Mouse (Mus musculus) limb, embryonic 13.5 days (tissue): ENCODE measurements around the gene Mief2. TPM values are rescaled to one million over a fixed set of nuclear protein-coding genes. Genes with fewer than 3 reads are reported as not detected.

ENCODE experiments used
- ATAC-seq: fragments of 200-750 bp; cut with Nextera tagmentation; 2 replicates; pipeline ENCODE4 v1.8.0; 2017; ENCODE audit warnings: low read depth, moderate number of reproducible peaks, moderate TSS enrichment; ENCODE audit not compliant: low FRiP score
- H3K27ac ChIP-seq: fragments of 300-500 bp; sonication (generic); 2 replicates; pipeline ENCODE4 v1.5.1; 2015; ENCODE audit warnings: inconsistent platforms, mild to moderate bottlenecking, moderate library complexity
- H3K27me3 ChIP-seq: fragments of 300-500 bp; sonication (generic); 2 replicates; pipeline ENCODE4 v1.6.1; 2015; ENCODE audit warnings: mild to moderate bottlenecking, inconsistent platforms
- H3K36me3 ChIP-seq: fragments of 300-500 bp; sonication (generic); 2 replicates; pipeline ENCODE4 v1.6.1; 2015; ENCODE audit warnings: inconsistent platforms, mild to moderate bottlenecking, moderate library complexity
- H3K4me1 ChIP-seq: fragments of 300-500 bp; sonication (generic); 2 replicates; pipeline ENCODE4 v1.6.1; 2015; ENCODE audit warnings: inconsistent platforms
- H3K4me2 ChIP-seq: fragments of 300-500 bp; sonication (generic); replicated peaks from 2 replicates; pipeline ENCODE4 v1.6.1; 2015; ENCODE audit warnings: inconsistent platforms, mild to moderate bottlenecking, moderate library complexity
- H3K4me3 ChIP-seq: fragments of 300-500 bp; sonication (generic); 2 replicates; pipeline ENCODE4 v1.5.1; 2015; ENCODE audit warnings: moderate library complexity, mild to moderate bottlenecking, inconsistent platforms
- H3K9ac ChIP-seq: fragments of 300-500 bp; sonication (generic); 2 replicates; pipeline ENCODE4 v1.6.1; 2015; ENCODE audit warnings: mild to moderate bottlenecking, inconsistent platforms
- H3K9me3 ChIP-seq: fragments of 300-500 bp; sonication (generic); 2 replicates; pipeline ENCODE4 v1.6.1; 2016; ENCODE audit warnings: inconsistent platforms
- WGBS: fragments of 180-500 bp; shearing (Covaris S2); methylation state at CpG from one replicate; pipeline ENCODE4 v1.1.7; 2015; 5-methylcytosine and 5-hydroxymethylcytosine counted together
- polyA plus RNA-seq: library from polyadenylated mRNA; unstranded; fragments of >200 nt; fragmentation: Nextera tagmentation; extraction: Ambion mirVana; gene quantifications from 2 replicates; pipeline ENCODE4 v1.2.1, GENCODE M21; 2015

The Mief2 gene
- polyA plus RNA-seq: 17.9 and 19.7 TPM in 2 replicates

GRCm38 (mm10) chr11:60728260-60728761 lies at the start of gene Mief2:
Mief2 (plus strand) TSS chr11:60728398.
- peaks cover 49% of the 10 kb centered on the region for H3K36me3 ChIP-seq
- H3K9me3 ChIP-seq: no peaks in the 10 kb centered on the region
- H3K4me2 ChIP-seq: peak within 1 kb of the TSS; percentile 80
- peak within 1 kb of the TSS; percentile 80 for H3K4me3 ChIP-seq
- peaks cover 25% of the 10 kb centered on the region for H3K4me1 ChIP-seq
- under 1% methylated on average over 44 of the region's 44 CpGs for WGBS
- peak within 1 kb of the TSS; percentile 83 for H3K9ac ChIP-seq
- H3K27ac ChIP-seq: peak within 1 kb of the TSS; percentile 89
- ATAC-seq: peak; percentile 93
- H3K27me3 ChIP-seq: no peaks in the 10 kb centered on the region

GRCm38 (mm10) chr11:60696165-60696564 lies 32.0 kb upstream of the Mief2 start:
- H3K27me3 ChIP-seq: no peaks in the 10 kb centered on the region
- H3K4me2 ChIP-seq: no peak overlapping the region
- H3K27ac ChIP-seq: no peak overlapping the region
- no peak overlapping the region for H3K9ac ChIP-seq
- H3K4me3 ChIP-seq: no peak overlapping the region
- no peaks in the 10 kb centered on the region for H3K9me3 ChIP-seq
- 64% methylated on average over 1 of the region's 1 CpGs for WGBS
- no peak for ATAC-seq
- peaks cover 19% of the 10 kb centered on the region for H3K4me1 ChIP-seq
- no peaks in the 10 kb centered on the region for H3K36me3 ChIP-seq

- Histone ChIP-seq H3K36me3 (peaks cover 3% of the 10 kb centered on the region), H3K4me3 (no peak overlapping the region), H3K27me3 (no peaks in the 10 kb centered on the region), H3K4me1 (peaks cover 32% of the 10 kb centered on the region), H3K4me2 (no peak overlapping the region), H3K9ac (no peak overlapping the region), H3K27ac (no peak overlapping the region), H3K9me3 (no peaks in the 10 kb centered on the region)
- 79% methylated on average over 2 of the region's 2 CpGs for WGBS
- no peak for ATAC-seq
These were observed 30.6 kb upstream of the Mief2 start for GRCm38 (mm10) chr11:60697561-60697960.

- Histone ChIP-seq H3K9me3 (no peaks in the 10 kb centered on the region), H3K4me1 (peaks cover 40% of the 10 kb centered on the region), H3K4me3 (peak overlapping the region; percentile 89), H3K4me2 (peak overlapping the region; percentile 65), H3K27me3 (no peaks in the 10 kb centered on the region), H3K9ac (peak overlapping the region; percentile 56), H3K27ac (peak overlapping the region; percentile 84), H3K36me3 (peaks cover 14% of the 10 kb centered on the region)
- WGBS: 4% methylated on average over 22 of the region's 22 CpGs
- ATAC-seq: peak; percentile 28; the same call in 1 of the 2 replicates
These were observed 29.2 kb upstream of the Mief2 start for GRCm38 (mm10) chr11:60698806-60699523.

GRCm38 (mm10) chr11:60699524-60700075 lies 28.6 kb upstream of the Mief2 start, which contains the start of gene Llgl1:
Llgl1 (plus strand) TSS chr11:60699723.
- peaks cover 40% of the 10 kb centered on the region for H3K4me1 ChIP-seq
- H3K4me3 ChIP-seq: peak within 1 kb of the TSS; percentile 89
- under 1% methylated on average over 49 of the region's 73 CpGs for WGBS
- peaks cover 21% of the 10 kb centered on the region for H3K36me3 ChIP-seq
- ATAC-seq: peak; percentile 88
- peak within 1 kb of the TSS; percentile 84 for H3K27ac ChIP-seq
- no peaks in the 10 kb centered on the region for H3K27me3 ChIP-seq
- H3K9ac ChIP-seq: peak within 1 kb of the TSS; percentile 80
- H3K9me3 ChIP-seq: no peaks in the 10 kb centered on the region
- H3K4me2 ChIP-seq: peak within 1 kb of the TSS; percentile 90

GRCm38 (mm10) chr11:60700320-60701185 lies 27.6 kb upstream of the Mief2 start:
- peak overlapping the region; percentile 80 for H3K9ac ChIP-seq
- peaks cover 40% of the 10 kb centered on the region for H3K4me1 ChIP-seq
- peak overlapping the region; percentile 90 for H3K4me2 ChIP-seq
- peaks cover 30% of the 10 kb centered on the region for H3K36me3 ChIP-seq
- WGBS: 36% methylated on average over 12 of the region's 12 CpGs
- H3K9me3 ChIP-seq: no peaks in the 10 kb centered on the region
- H3K27me3 ChIP-seq: no peaks in the 10 kb centered on the region
- peak overlapping the region; percentile 72; the same call in 1 of the 2 replicates for H3K27ac ChIP-seq
- no peak for ATAC-seq
- peak overlapping the region; percentile 89 for H3K4me3 ChIP-seq

- no peak for ATAC-seq
- Histone ChIP-seq H3K9me3 (no peaks in the 10 kb centered on the region), H3K4me1 (peaks cover 40% of the 10 kb centered on the region), H3K9ac (no peak overlapping the region; the same call in 1 of the 2 replicates), H3K36me3 (peaks cover 41% of the 10 kb centered on the region), H3K27ac (no peak overlapping the region), H3K4me3 (peak overlapping the region; percentile 7; the same call in 1 of the 2 replicates), H3K4me2 (peak overlapping the region; percentile 90; the same call in 1 of the 2 replicates), H3K27me3 (no peaks in the 10 kb centered on the region)
- 94% methylated on average over 2 of the region's 4 CpGs for WGBS
These were observed 26.6 kb upstream of the Mief2 start for GRCm38 (mm10) chr11:60701611-60702010.

GRCm38 (mm10) chr11:60703131-60703530 lies 25.1 kb upstream of the Mief2 start:
- H3K4me2 ChIP-seq: no peak overlapping the region
- no peak for ATAC-seq
- no peaks in the 10 kb centered on the region for H3K9me3 ChIP-seq
- H3K9ac ChIP-seq: no peak overlapping the region
- 49% methylated on average over 4 of the region's 4 CpGs for WGBS
- H3K27me3 ChIP-seq: no peaks in the 10 kb centered on the region
- no peak overlapping the region for H3K4me3 ChIP-seq
- no peak overlapping the region for H3K27ac ChIP-seq
- peaks cover 56% of the 10 kb centered on the region for H3K36me3 ChIP-seq
- peaks cover 40% of the 10 kb centered on the region for H3K4me1 ChIP-seq

GRCm38 (mm10) chr11:60704023-60704880 lies 23.9 kb upstream of the Mief2 start:
- Histone ChIP-seq H3K4me3 (no peak overlapping the region), H3K27ac (no peak overlapping the region), H3K36me3 (peaks cover 67% of the 10 kb centered on the region), H3K4me2 (no peak overlapping the region), H3K9ac (peak overlapping the region; percentile 13; the same call in 1 of the 2 replicates), H3K9me3 (no peaks in the 10 kb centered on the region), H3K27me3 (no peaks in the 10 kb centered on the region), H3K4me1 (peaks cover 30% of the 10 kb centered on the region)
- ATAC-seq: no peak
- 93% methylated on average over 19 of the region's 19 CpGs for WGBS

GRCm38 (mm10) chr11:60705255-60705654 lies 22.9 kb upstream of the Mief2 start:
- Histone ChIP-seq H3K36me3 (peaks cover 77% of the 10 kb centered on the region), H3K4me2 (no peak overlapping the region), H3K27me3 (no peaks in the 10 kb centered on the region), H3K4me1 (peaks cover 30% of the 10 kb centered on the region), H3K4me3 (no peak overlapping the region), H3K27ac (no peak overlapping the region), H3K9me3 (no peaks in the 10 kb centered on the region), H3K9ac (no peak overlapping the region)
- no peak for ATAC-seq
- 85% methylated on average over 3 of the region's 3 CpGs for WGBS

- WGBS: 90% methylated on average over 7 of the region's 7 CpGs
- Histone ChIP-seq H3K27me3 (no peaks in the 10 kb centered on the region), H3K4me3 (no peak overlapping the region), H3K36me3 (peaks cover 85% of the 10 kb centered on the region), H3K27ac (no peak overlapping the region), H3K9ac (no peak overlapping the region), H3K9me3 (no peaks in the 10 kb centered on the region), H3K4me2 (no peak overlapping the region), H3K4me1 (peaks cover 22% of the 10 kb centered on the region)
- ATAC-seq: no peak
These were observed 22.1 kb upstream of the Mief2 start for GRCm38 (mm10) chr11:60706076-60706475.
